Mouse (Mus musculus) limb, embryonic 14.5 days (tissue): ENCODE measurements at regions not wholly inside any gene's neighbourhood (a gene's known extent, or its start where the extent isn't known, plus 50 kb on each side); places are given as distances from the start of the nearest gene placed in this dataset.

Experiments
- ATAC-seq: fragments of 200-750 bp; cut with Nextera tagmentation; 2 replicates; pipeline ENCODE4 v1.8.0; 2017; ENCODE audit warnings: low read depth, moderate number of reproducible peaks, moderate TSS enrichment; ENCODE audit not compliant: low FRiP score
- DNase-seq: peaks from one replicate; pipeline ENCODE4 v3.0.0-alpha.2; 2015; ENCODE audit warnings: low spot score
- H3K27ac ChIP-seq: fragments of 300-500 bp; sonication (generic); replicated peaks from 2 replicates; pipeline ENCODE4 v1.5.1; 2014; ENCODE audit warnings: low read depth, mild to moderate bottlenecking, low read length, moderate library complexity, mixed read lengths
- H3K27me3 ChIP-seq: fragments of 300-500 bp; sonication (generic); 2 replicates; pipeline ENCODE4 v1.6.1; 2014; ENCODE audit warnings: low read length, mixed read lengths; ENCODE audit not compliant: control insufficient read depth, insufficient read depth
- H3K36me3 ChIP-seq: fragments of 300-500 bp; sonication (generic); 2 replicates; pipeline ENCODE4 v1.6.1; 2014; ENCODE audit warnings: mild to moderate bottlenecking, low read length, moderate library complexity, mixed read lengths; ENCODE audit not compliant: control insufficient read depth, insufficient read depth
- H3K4me1 ChIP-seq: fragments of 300-500 bp; sonication (generic); 2 replicates; pipeline ENCODE4 v1.6.1; 2014; ENCODE audit warnings: antibody characterized with exemption, low read length, mixed read lengths; ENCODE audit not compliant: control insufficient read depth, insufficient read depth
- H3K4me2 ChIP-seq: fragments of 300-500 bp; sonication (generic); replicated peaks from 2 replicates; pipeline ENCODE4 v1.6.1; 2014; ENCODE audit warnings: low read depth, mild to moderate bottlenecking, low read length, moderate library complexity; ENCODE audit not compliant: severe bottlenecking
- H3K4me3 ChIP-seq: fragments of 300-500 bp; sonication (generic); replicated peaks from 2 replicates; pipeline ENCODE4 v1.5.1; 2014; ENCODE audit warnings: low read length
- H3K9ac ChIP-seq: fragments of 300-500 bp; sonication (generic); 2 replicates; pipeline ENCODE4 v1.6.1; 2014; ENCODE audit warnings: mild to moderate bottlenecking, low read depth, low read length, moderate library complexity; ENCODE audit not compliant: severe bottlenecking
- H3K9me3 ChIP-seq: fragments of 300-500 bp; sonication (generic); 2 replicates; pipeline ENCODE4 v1.6.1; 2016; ENCODE audit warnings: low read length; ENCODE audit not compliant: control insufficient read depth
- POLR2A ChIP-seq: fragments of 200-500 bp; IDR thresholded peaks from 2 replicates; pipeline ENCODE4 v1.8.0; 2012; ENCODE audit warnings: inconsistent platforms, mild to moderate bottlenecking, moderate library complexity, borderline replicate concordance; ENCODE audit not compliant: insufficient read depth, insufficient read length; ENCODE audit errors: extremely low read depth
- WGBS: fragments of 180-500 bp; shearing (Covaris S2); extraction: QIAGEN DNeasy Blood & Tissue Kit; methylation state at CpG from one replicate; pipeline ENCODE4 v1.1.7; 2014; 5-methylcytosine and 5-hydroxymethylcytosine counted together

- no peak for ATAC-seq
- no peak for TF ChIP-seq POLR2A
These were observed 163.3 kb upstream of the Bmper start for GRCm38 (mm10) chr9:23059526-23059925.

DNA sequence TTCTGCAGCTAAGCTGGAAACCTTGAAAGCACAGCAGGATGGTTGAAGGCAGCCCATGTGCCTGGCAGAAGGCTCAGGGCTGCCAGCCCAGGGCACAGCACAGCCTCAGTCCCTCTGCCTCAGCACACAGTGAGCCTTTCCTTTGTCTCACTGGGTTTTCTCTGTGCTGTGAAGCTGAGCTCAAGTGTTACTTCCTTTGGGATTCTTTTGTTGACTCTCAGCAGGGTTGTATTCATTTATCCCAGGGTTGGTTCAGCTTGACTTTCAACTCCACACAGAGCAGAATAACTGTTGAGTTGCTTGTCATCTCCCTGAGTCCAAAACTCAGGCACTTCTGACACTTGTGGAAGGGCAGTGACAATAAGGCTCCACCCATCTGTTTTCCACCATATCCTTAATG, 162.3 kb upstream of the Bmper start:
- H3K4me2 ChIP-seq = no peak overlapping the region
- TF ChIP-seq POLR2A = no peak
- DNase-seq (no peak), ATAC-seq (no peak)
- peaks cover 24% of the 10 kb centered on the region for H3K4me1 ChIP-seq
- no peak overlapping the region for H3K27ac ChIP-seq
- no peak overlapping the region for H3K9ac ChIP-seq
- no peaks in the 10 kb centered on the region for H3K27me3 ChIP-seq
- H3K9me3 ChIP-seq = no peaks in the 10 kb centered on the region
- H3K36me3 ChIP-seq = no peaks in the 10 kb centered on the region
- H3K4me3 ChIP-seq = no peak overlapping the region

More at GRCm38 (mm10) chr9:23059526-23059925, 163.3 kb upstream of the Bmper start:
- no peak overlapping the region for H3K27ac ChIP-seq
- 86% methylated on average over 4 of the region's 4 CpGs for WGBS
- H3K4me3 ChIP-seq = no peak overlapping the region
- no peaks in the 10 kb centered on the region for H3K36me3 ChIP-seq
- peaks cover 24% of the 10 kb centered on the region for H3K4me1 ChIP-seq
- H3K4me2 ChIP-seq = no peak overlapping the region
- H3K27me3 ChIP-seq = no peaks in the 10 kb centered on the region
- no peaks in the 10 kb centered on the region for H3K9me3 ChIP-seq
- H3K9ac ChIP-seq = no peak overlapping the region
- DNase-seq = no peak

GRCm38 (mm10) chr9:23061179-23061929, 161.5 kb upstream of the Bmper start:
- WGBS = 32% methylated on average over 4 of the region's 4 CpGs
- H3K4me1 ChIP-seq = peaks cover 24% of the 10 kb centered on the region
- no peak for ATAC-seq
- no peak for DNase-seq
- no peak overlapping the region for H3K9ac ChIP-seq
- TF ChIP-seq POLR2A = no peak
- H3K27ac ChIP-seq = no peak overlapping the region; the same call in 1 of the 2 replicates
- H3K4me3 ChIP-seq = no peak overlapping the region
- no peaks in the 10 kb centered on the region for H3K9me3 ChIP-seq
- no peak overlapping the region for H3K4me2 ChIP-seq
- no peaks in the 10 kb centered on the region for H3K36me3 ChIP-seq
- H3K27me3 ChIP-seq = no peaks in the 10 kb centered on the region

DNA sequence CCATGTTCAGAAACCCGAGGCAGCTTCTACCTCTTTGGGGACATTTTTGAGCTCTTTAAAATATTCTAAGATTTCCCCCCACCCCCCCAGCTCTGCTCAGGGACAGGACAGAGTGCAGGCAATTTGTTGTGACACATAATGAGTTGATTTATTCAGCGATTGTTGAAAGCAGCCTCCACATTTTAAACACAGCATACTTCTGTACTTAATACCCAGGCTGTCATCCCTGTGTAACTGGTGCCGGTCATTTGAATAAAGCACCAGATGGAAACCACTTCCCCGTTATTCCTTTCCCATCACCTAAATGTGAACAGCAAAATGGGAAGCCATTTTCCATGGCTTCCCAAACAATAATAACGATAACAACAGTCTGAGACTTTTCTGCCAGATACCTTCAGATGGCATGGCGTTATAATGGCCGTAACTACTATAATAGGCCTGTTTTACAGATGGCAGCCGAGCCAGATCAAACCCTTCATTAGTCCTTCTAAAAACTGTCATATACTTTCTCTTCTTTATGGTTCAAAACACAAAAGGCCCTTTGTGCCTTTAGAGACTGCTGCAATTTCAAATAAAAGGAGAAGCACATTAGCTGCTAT, 160.7 kb upstream of the Bmper start:
- 0 out of 2 replicates have a peak overlapping the region, but pooled peaks have one; percentile 18 for H3K9ac ChIP-seq
- H3K27ac ChIP-seq = no peak overlapping the region
- H3K4me3 ChIP-seq = no peak overlapping the region
- ATAC-seq = no peak
- no peaks in the 10 kb centered on the region for H3K27me3 ChIP-seq
- 35% methylated on average over 8 of the region's 8 CpGs for WGBS
- H3K36me3 ChIP-seq = no peaks in the 10 kb centered on the region
- no peak overlapping the region for H3K4me2 ChIP-seq
- peaks cover 24% of the 10 kb centered on the region for H3K4me1 ChIP-seq
- DNase-seq = no peak
- no peak for TF ChIP-seq POLR2A
- H3K9me3 ChIP-seq = no peaks in the 10 kb centered on the region

- H3K4me3 ChIP-seq = no peak overlapping the region
- 31% methylated on average over 7 of the region's 7 CpGs for WGBS
- H3K27ac ChIP-seq = no peak overlapping the region
- no peaks in the 10 kb centered on the region for H3K36me3 ChIP-seq
- H3K9ac ChIP-seq = no peak overlapping the region
- peaks cover 24% of the 10 kb centered on the region for H3K4me1 ChIP-seq
- no peak for TF ChIP-seq POLR2A
- DNase-seq (no peak), ATAC-seq (peak; percentile 37; the same call in 1 of the 2 replicates)
- H3K4me2 ChIP-seq = no peak overlapping the region
- no peaks in the 10 kb centered on the region for H3K9me3 ChIP-seq
- no peaks in the 10 kb centered on the region for H3K27me3 ChIP-seq
These were observed 160.0 kb upstream of the Bmper start for GRCm38 (mm10) chr9:23062656-23063444.
